Mouse (Mus musculus): ENCODE results near the gene Pa2g4.
A peak's percentile ranks its signal among the peaks of the same experiment; 100 is the strongest.
"Not testable (repeated sequence)": the region's sequence is repeated elsewhere in the genome, so short reads cannot be mapped to it uniquely, and the experiment has no call there.

Pa2g4 gene

DNA sequence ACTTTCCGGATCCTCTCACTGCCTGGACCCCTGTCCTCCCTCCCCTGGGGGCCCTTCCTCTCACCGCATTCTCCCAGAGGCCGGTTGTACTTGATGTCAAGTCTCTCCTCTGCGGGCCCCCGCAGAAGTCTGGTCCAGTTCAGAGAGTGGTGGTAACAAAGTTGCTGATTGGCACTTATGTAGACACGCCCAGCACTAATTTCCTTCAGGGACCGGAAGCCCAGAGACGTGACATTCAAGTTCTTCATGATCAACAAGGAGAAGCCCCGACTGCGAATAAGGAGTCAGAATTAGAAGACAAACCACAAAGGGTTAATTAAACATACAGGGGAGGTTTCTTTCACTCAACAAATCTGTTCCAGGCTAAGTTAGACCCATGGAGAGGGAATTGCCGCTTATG, 12.5 kb upstream of the Pa2g4 start:
- peak; percentile 56 for DNase-seq (ENCODE audit: low read depth)

DNA sequence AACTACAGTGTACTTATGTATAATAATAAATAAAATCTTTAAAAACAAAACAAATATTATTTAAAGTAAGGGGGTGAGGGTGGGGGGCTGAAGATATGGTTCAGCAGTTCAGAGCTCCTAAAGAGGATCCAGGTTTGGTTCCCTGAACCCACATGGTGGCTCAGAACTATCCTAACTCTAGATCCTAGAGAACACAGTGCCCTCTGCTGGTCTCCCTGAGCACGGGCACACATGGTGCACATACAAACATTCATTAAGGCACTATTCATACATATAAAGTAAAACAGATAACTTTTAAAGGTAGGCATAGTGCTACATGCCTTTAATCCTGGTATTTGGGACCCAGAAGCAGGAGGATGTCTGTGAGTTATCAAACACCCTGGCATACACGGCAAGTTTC, 9.3 kb upstream of the Pa2g4 start:
- DNase-seq (ENCODE audit: low read depth) = peak; percentile 53

DNA sequence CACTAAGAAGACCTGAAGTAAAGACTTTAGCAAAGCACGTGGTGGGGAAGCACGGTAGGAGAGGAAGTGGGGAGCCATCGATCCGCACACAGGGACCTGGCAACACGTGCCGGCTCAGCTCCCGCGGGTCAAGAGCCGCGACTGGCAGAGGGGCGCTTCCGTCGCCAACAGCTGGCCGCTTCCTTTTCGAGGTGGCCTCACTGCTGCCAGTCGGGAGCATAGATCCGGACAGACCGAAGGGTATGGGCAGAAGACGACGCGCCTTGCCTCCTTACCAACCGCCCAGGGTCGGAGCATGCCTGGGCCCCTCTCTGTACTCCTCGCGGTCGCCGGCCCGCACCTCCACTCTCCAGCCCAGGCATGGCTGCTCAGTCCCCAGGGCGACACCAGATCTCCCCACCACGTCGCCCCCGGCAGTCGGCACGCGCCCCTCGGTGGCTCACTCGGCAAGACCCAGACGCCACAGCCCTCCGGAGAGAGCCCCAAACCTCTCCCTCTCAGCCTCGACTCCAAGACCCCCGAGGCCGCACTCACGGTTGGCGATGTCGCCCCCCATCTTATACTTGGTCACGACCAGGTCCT, 490 bp downstream of the Pa2g4 start:
- DNase-seq (ENCODE audit: low read depth) = peak; percentile 66

DNA sequence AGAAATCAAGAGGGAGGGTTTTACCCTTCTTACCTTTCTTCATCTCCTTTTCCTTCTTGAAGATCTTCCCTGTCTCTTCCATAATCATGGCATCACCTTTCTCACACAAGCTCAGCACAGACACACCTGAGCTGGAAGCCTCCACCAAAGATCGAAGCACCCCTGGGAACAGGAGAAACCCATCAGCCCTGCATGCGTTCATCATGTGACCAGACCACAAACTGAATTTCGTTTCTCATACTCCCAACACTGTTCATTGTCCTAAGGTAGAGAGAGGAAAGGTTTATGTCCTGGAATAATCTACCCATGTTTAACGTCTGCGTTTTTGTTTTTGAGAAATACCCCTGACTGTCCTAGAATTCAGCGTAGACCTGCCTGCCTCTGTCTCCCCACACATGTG, 2.2 kb downstream of the Pa2g4 start:
- no peak for DNase-seq (ENCODE audit: low read depth)

DNA sequence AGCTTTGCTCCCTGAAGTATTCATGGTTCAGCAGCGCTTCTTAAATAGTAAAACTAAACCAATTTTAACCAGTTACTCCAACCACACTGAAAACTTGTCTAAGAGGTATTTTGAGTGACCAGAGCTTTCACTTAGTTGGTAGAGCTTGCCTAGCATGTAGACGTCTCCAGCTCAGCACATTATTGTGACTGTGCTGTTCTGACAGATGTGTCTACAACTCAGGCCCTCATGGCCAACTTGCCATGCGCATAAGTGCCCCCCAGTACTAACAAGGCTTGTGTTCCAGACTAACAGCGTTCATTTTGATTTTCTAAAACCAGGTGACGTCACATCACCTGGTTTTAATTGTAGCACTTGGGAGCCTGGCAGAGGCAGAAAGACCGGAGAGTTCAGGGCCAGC, 8.8 kb downstream of the Pa2g4 start:
- DNase-seq (ENCODE audit: low read depth) = no peak

DNA sequence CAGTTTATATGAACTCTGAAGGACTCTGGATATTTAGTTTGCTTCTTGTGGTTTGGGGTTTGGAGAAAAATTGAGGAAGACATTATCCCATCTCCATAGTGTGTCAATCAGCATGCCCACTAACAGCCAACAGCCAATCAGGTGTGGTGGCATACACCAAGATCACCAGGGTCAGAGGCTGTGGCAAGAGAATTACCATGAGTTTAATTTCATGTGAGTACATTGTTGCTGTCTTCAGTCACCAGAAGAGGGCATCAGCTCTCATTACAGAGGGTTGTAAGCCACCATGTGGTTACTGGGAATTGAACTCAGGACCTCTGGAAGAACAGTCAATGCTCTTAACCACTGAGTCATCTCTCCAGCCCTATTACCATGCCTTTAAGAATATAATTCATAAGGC, 9.5 kb downstream of the Pa2g4 start:
- peak; percentile 47 for DNase-seq (ENCODE audit: low read depth)

DNA sequence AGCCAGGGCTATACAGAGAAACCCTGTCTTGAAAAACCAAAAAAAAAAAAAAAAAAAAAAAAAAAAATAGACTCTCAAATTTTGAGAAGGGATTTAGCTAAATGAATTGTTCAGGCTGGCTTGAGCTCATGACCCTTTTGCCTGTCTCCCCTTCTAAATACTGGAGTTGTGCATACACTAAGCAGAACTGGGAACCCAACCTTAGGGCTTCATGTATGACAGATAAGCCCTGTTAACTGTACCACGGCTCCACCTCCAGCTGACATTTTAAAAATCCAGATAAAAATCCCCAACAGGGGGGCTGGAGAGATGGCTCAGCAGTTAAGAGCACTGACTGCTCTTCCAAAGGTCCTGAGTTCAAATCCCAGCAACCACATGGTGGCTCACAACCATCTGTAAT, 10.2 kb downstream of the Pa2g4 start:
- not testable (repeated sequence) for DNase-seq (ENCODE audit: low read depth)

DNA sequence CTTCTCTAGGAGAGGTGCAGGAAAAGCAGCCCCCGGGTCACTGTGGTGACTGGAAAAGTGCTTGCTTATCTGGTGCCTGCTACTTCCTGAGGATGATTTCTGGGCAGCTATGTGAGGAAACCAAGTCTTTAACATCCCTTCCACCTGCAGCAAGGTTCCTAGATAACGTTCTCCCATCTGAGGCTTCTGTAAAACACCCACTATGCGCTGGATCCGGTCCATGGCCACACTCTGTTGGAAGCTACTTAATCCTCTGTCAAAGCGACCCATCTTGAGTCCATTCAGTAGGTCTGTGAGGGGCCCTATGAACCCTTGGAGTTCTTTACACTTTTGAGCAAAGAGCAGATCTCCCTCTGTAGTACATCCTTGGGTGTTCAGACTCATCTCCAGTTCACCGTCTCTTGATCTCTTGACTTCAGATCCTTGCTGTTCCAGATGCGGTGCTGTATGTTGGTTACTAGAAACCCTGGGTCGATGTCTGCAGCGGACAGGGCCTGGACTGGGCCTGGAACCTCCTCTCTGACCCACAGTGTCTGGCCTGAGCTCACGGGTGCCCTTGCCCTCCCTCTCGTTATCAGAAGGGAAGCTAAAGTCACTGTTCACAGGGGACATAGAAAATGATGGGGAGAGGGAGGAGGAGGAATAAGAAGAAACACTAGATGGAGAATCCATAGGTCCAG, 15.5 kb downstream of the Pa2g4 start:
- DNase-seq (ENCODE audit: low read depth) = not testable (repeated sequence)

DNA sequence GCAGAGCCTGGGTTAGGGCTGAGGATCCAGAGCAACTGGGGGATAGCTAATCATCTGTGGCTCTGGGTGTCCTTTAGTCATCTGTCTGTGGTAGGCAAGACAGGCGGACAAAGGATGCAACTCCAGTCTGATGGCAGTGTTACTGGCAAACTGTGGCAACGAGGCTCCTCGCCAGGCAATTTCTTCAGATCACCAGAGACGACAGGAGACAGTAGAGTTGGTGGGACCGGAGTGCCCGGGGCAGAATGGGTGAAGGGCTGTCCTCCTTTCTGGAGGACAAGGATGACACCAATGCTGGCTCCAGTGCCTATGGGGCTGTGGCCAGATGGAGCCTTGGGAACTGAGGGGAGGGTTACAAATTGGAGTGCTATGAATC, 16.1 kb downstream of the Pa2g4 start:
- peak; percentile 45 for DNase-seq (ENCODE audit: low read depth)

DNA sequence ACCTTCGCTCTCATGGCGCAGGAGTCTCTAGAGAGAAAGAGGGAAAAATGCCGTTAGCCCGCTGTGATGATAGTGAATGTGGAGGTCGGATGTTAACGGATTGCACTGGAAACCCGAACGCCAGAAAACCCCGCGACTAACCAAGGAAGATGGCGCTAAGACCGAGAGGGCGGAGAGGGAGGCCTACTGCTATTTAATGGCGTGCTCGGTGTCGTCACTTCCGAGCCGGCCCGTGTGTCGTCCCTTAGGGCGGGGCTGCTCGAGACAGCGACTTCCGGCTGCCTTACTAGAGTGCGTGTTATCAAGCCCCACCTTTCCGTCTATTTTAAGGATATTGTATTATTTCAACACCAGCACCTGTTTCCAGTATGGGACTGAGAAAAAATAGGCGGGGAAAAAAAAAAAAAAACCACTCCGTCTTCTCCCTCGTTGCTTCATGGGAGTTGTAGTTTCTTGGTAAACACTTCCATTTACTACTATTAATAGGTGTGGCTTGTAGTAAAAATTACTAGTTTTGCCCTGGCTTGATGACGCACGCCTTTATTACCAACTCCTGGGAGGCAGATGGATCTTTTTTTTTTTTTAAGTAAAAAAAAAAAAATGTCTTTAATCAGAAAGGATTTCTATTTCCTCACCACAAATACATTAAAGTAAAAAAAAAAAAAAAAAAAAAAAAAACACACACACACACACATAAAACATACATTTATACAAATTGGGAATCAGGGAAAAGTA, 16.7 kb downstream of the Pa2g4 start, which contains the start of gene Rpl41:
Gene Rpl41, minus strand, starts transcription at position 359 of the 735 bp plus-strand sequence.
- DNase-seq (ENCODE audit: low read depth) = peak; percentile 98

DNA sequence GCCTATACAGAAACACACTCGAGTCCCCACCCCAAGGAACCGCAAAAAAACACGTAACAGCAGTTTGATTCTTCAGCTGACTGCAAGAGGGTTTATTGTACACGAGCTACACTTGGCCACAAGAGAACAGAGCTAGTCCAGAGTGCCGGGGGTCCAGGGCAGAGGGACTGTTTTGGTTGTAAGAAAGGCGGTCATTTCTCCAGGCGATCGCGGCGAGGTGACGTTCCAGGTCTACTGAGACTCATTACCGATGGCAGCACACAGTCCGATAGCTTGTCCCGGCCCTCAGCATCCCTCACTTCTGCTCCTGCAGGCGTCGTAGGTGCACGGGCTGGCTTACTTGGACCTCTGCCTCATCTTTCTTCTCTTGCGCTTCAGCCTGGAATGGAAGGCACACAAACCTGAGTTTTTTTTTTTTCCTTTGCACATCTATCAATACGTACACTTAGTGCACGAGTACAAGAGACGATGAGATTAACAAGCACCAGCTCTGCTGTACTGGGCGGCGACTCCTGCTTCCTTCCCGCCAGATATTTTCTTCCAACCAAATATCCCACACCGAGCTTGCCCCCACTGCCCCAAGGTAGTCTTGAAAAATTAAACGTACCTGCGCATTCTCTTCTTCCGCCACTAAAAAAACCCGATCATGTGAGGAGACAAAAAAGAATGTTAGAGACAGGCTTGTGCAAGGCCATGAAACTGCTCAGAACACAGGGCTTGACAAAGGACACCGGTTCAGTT, 17.6 kb downstream of the Pa2g4 start:
- DNase-seq (ENCODE audit: low read depth) = not testable (repeated sequence)

DNA sequence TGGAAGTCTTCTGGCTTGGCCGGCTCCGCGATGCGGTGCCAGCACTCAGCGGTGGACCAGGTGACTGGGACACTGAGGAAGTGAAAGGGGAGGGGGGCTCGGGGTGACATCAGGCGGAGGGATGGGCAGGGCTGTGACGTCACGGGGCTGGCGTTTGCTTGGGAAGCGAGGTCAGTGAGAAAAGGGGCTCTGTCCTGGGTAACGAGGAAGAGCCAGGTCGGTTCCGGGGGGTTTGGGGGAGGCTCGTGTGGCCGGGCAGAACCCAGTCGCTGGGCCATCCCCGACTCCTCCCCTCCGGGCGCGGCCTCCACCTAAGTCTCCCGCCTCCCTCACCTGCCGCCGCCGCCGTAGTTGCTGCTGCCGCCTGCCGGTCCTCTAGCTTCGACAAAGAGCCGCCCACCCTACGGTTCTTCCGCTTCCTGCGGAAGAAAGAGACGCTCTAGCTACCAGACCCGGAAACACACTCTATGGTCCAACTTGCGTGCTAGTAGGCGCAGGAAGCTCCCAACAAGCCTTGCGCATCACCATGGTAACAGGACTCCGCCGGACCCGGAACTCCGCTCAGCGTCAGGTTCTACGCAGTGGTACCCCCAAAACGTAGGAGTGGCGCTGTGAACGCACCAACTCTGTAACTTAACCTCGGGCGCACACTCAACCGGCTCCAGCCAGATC, 18.3 kb downstream of the Pa2g4 start, which contains the start of gene Zc3h10:
Gene Zc3h10, minus strand, starts transcription at position 414 of the 672 bp plus-strand sequence.
- DNase-seq (ENCODE audit: low read depth) = peak; percentile 98

DNA sequence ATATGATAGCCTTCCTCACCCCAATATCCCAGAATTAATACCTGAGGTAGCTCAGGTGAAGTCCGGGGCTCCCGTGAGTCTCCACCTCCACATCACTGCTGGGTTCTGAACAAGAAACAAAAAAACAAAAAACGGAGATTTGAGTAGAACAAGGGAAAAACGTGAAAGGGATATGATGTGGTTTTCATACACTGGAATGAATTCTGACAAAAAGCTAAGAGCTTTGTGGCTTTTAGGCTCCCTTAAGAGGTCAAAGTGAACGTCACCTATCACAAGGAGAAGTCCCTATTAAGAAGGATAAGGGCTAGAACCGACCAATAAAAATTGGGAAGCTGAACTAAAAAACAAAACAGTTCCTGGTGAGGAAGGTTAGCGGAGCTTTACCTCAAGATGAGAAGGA, 19.0 kb downstream of the Pa2g4 start:
- DNase-seq (ENCODE audit: low read depth) = no peak

DNA sequence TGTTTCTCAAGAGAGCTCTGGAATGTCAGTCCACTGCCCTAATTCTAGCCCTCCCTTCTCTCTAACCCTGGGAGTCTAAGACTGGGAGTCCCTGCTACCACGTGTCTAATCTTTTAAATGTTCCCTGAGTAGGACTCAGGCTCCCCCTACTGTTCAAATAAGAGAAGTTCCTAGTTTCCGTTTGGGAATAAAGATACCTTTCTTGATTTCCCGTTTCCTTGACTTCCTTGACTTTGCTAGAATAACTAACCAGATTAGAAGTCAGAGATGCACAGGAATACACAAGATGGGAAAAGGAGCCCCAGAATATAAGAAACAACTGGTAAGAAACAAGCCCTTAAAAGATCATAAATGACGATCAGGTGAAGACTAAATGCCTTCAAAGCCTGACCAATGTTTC, 19.4 kb downstream of the Pa2g4 start:
- DNase-seq (ENCODE audit: low read depth) = peak; percentile 85

DNA sequence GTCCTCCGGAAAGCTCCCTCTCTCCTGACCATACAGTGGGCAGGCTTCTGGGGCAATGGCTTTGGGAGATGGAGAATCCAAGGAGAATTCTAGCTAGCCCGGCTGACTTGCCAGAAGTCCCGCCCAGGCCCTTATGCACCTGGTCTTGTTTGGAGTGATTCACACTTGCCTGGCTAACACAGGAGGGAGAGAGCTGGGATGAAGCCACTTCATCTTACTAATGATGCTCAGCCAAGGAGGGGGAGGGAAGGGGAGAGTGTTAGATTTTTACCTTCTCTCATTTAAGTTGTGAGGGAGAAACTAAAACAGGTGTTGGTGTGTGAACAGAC, 20.3 kb downstream of the Pa2g4 start:
- no peak for DNase-seq (ENCODE audit: low read depth)

DNA sequence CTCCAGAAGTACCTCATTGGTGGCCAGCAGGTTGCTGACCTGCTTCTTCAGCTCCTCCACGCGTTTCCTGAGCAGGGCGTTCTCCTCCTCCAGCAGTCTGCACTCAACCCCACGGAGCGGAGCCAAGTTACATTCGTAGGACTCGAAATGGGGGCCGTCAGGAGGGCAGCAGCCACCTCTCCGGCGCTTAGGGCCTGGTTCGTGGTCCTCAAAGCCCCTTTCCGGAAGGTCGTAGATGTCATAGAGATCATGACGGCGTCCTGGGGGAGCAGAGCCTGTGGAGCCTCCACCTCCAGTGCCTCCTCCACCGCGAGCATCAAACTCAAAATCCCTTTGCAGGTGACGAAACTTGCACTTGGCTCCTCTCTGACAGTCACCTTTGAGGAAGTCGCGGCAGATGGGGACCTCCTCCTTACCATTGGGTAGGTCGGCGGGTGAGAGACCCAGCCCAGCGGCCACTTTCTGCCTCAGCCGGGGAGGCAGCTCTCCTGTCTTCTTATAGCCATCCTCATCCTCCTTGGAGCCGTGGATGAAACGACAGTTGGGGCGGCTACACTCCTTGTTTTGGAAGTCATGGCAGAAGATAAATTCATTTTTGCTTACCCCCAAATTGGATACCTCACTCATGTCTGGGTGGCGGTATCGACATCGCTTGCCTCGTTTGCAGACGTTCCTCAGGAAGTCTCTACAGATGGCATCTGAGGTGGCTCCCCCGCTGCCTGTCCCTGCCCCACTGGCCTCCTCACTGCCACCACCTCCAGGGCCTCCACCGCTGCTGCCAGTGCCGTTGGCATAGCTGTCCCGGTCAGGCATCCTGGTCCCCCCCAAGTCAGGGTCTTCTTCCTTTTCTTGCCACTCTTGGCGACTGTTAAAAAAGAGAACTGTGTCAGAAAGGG, 20.9 kb downstream of the Pa2g4 start:
- no peak for DNase-seq (ENCODE audit: low read depth)

DNA sequence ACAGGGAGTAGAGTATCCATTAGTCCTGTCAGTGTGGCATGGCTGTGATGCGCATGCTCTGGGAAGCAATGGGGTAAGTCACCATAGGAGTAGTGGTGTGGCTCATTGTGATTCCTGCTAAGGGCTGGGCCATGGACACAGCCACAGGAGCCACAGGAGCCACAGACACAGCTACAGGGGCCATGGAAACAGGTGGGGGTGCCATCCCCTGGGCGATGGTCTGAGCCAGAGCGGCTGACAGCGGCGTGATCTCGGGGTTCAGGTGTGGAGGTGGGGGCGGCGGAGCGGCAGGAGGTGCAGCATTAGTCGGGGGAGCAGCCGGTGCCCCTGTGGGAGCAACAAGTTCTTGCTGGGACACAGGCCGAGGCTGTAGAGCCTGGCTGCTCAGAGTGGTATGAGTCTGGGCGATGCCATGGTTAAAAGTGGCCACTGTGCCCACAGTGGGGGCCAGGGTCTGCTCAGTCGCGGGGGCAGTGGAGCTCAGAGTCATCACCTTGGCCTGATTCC, 21.6 kb downstream of the Pa2g4 start:
- DNase-seq (ENCODE audit: low read depth) = no peak

DNA sequence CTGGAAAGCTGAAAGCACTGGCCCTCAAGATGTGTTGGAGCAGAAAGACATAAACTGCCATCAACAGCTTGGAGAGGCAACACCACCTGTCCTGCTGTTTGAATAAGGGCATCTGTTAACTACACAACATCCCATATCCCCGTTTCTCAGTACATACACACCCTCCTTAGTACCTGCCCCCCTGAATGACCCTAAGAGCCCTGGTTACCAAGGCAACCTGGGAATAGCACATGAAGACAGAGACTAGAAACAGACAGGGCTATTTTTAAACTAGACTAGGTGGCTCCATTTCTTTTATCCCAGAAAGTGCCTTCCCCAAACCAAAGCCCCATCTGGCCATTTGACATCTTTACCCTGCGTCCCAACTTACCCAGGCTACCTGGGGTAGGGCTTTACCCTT, 22.7 kb downstream of the Pa2g4 start:
- no peak for DNase-seq (ENCODE audit: low read depth)

DNA sequence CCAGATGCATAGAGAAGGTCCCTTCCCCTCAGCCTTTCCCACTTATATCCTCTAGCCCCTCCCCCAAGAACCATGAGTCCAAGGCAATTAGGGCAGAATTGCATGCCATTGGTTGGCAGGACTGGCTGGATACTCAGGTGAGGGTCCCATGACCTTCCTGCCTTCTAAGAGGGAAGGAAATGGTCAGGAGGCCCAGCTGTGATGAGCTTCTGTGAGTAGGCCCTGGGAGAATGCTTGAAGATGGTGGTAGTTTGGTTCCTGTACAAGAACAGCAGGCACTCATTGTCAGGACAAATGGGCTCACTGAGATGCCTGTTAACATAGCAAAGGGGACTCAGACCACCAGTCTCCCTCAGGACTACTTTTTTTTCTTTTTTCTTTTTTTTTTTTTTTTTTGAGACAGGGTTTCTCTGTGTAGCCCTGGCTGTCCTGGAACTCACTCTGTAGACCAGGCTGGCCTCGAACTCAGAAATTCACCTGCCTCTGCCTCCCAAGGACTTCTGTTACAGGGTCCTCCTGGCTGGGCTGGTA, 27.4 kb downstream of the Pa2g4 start:
- no peak for DNase-seq (ENCODE audit: low read depth)

DNA sequence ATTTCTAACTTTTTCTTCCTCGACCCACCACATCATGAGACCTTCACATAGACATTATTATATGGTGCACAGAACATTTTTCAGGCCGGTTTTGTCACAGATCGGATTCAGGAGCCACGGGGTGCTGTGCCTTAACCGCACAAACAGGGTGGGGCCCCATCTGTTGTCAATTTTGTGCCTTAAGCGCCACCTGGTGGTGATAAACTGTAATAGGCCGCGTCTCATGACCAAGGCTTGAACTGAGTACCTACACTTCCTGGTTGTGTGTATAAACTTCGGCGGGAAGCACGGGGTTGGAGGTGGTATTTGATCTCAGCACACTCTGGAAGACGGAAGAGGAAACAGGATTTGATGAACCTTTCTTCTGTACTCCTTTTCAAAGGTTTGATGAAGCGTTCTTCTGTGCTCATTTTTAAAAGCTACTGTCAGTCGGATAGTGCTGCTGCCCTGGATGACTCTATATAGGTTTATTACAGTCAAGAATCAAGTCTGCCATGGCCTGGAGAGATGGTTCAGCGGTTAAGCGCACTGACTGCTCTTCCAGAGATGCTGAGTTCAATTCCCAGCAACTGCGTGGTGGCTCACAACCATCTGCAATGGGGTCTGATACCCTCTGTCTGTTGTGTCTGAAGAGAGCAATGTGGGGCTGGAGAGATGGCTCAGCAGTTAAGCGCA, 29.4 kb downstream of the Pa2g4 start:
- peak; percentile 99 for DNase-seq (ENCODE audit: low read depth)
